Mouse (Mus musculus) intestine, embryonic 15.5 days (tissue): ENCODE results near the gene Nudt16l1. TPM values are rescaled to one million over a fixed set of nuclear protein-coding genes. Genes with fewer than 3 reads are reported as not detected.

Experiments used
- ATAC-seq: fragments of 200-750 bp; cut with Nextera tagmentation; 2 replicates; pipeline ENCODE4 v1.8.0; 2017; ENCODE audit warnings: moderate TSS enrichment, moderate library complexity
- H3K27ac ChIP-seq: fragments of 300-500 bp; sonication (generic); 2 replicates; pipeline ENCODE4 v1.5.1; 2015; ENCODE audit warnings: mild to moderate bottlenecking, inconsistent platforms
- H3K27me3 ChIP-seq: fragments of 300-500 bp; sonication (generic); replicated peaks from 2 replicates; pipeline ENCODE4 v1.6.1; 2015; ENCODE audit warnings: inconsistent platforms
- H3K36me3 ChIP-seq: fragments of 300-500 bp; sonication (generic); 2 replicates; pipeline ENCODE4 v1.6.1; 2015; ENCODE audit warnings: inconsistent platforms
- H3K4me1 ChIP-seq: fragments of 300-500 bp; sonication (generic); replicated peaks from 2 replicates; pipeline ENCODE4 v1.6.1; 2015; ENCODE audit warnings: inconsistent platforms
- H3K4me2 ChIP-seq: fragments of 300-500 bp; sonication (generic); replicated peaks from 2 replicates; pipeline ENCODE4 v1.6.1; 2015; ENCODE audit warnings: mild to moderate bottlenecking, inconsistent platforms
- H3K4me3 ChIP-seq: fragments of 300-500 bp; sonication (generic); replicated peaks from 2 replicates; pipeline ENCODE4 v1.5.1; 2015; ENCODE audit warnings: inconsistent platforms
- H3K9ac ChIP-seq: fragments of 300-500 bp; sonication (generic); 2 replicates; pipeline ENCODE4 v1.6.1; 2015; ENCODE audit warnings: inconsistent platforms
- H3K9me3 ChIP-seq: fragments of 300-500 bp; sonication (generic); 2 replicates; pipeline ENCODE4 v1.6.1; 2016; ENCODE audit warnings: inconsistent platforms
- WGBS: fragments of 180-500 bp; shearing (Covaris S2); methylation state at CpG from one replicate; pipeline ENCODE4 v1.1.7; 2015; 5-methylcytosine and 5-hydroxymethylcytosine counted together
- polyA plus RNA-seq: library from polyadenylated mRNA; unstranded; fragments of >200 nt; fragmentation: Nextera tagmentation; extraction: Ambion mirVana; gene quantifications from 2 replicates; pipeline ENCODE4 v1.2.1, GENCODE M21; 2015

Gene Nudt16l1
- polyA plus RNA-seq, 1 experiment from 2014 or later: 128 TPM

DNA sequence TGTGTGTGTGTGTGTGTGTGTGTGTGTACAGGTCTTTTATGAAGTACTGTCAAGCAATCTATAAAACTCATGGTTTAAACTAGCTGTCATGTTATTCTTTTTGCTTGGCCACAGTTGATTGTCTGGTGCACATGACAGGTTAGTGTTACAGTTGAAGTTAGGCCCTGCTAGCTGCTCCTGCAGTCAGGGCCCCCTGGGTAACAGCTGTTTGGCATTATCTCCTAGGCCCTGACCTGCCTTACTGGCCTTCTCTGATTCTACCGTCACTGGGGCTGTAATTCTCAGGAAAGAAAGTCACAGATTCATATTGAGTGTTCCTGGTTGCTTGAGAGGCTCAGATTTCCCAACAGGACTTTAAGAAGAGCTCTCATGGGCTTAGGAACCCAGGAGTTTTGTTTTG, 33.0 kb upstream of the Nudt16l1 start:
- Histone ChIP-seq H3K27ac (no peak overlapping the region), H3K36me3 (peaks cover 7% of the 10 kb centered on the region), H3K4me2 (no peak overlapping the region), H3K4me1 (peaks cover 18% of the 10 kb centered on the region), H3K4me3 (no peak overlapping the region), H3K27me3 (no peaks in the 10 kb centered on the region), H3K9ac (no peak overlapping the region), H3K9me3 (no peaks in the 10 kb centered on the region)
- no peak for ATAC-seq
- WGBS: 36% methylated on average over 1 of the region's 1 CpGs

DNA sequence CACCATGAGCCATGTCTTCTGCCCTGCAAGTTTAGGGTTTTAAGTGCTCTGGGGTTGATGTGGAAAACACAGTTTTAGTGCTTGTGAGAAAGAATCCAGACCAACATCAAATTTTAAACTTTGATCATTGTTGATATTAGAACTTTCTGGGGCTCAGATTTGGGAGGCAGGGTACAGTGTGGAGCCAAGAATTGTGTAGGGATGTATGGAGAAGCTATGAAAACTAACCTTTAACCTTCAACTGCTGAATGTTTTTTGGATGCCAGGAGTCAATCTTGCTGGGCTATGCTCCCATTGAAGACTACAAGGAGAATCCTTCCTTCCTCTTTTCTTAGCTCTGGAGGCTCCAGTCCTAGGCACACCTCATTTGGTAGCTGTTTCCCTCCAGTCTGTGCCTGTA, 32.0 kb upstream of the Nudt16l1 start:
- Histone ChIP-seq H3K9ac (no peak overlapping the region), H3K27ac (no peak overlapping the region), H3K27me3 (no peaks in the 10 kb centered on the region), H3K9me3 (no peaks in the 10 kb centered on the region), H3K4me2 (no peak overlapping the region), H3K36me3 (peaks cover 15% of the 10 kb centered on the region), H3K4me3 (no peak overlapping the region), H3K4me1 (peaks cover 15% of the 10 kb centered on the region)
- ATAC-seq: no peak

DNA sequence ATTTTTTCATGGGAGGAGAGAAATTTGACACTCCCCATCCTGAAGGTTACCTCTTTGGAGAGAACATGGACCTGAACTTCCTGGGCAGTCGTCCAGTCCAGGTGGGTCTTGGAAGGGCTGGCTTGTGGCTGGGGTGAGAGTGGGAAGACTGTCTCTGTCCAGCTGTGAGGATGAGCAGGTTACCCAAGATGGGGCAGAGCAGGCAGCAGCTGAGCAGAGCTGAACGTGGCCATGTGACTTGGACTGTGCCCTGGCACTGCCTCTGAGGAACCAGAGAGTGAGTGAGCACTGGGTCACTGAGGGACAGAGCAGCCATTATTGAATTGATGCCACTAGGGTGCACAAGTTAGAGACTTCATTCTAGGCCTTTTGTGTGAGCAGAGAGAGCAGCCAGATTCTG, 31.2 kb upstream of the Nudt16l1 start:
- Histone ChIP-seq H3K4me3 (no peak overlapping the region), H3K9me3 (no peaks in the 10 kb centered on the region), H3K36me3 (peaks cover 21% of the 10 kb centered on the region), H3K4me2 (no peak overlapping the region), H3K9ac (no peak overlapping the region), H3K4me1 (peaks cover 15% of the 10 kb centered on the region), H3K27me3 (no peaks in the 10 kb centered on the region), H3K27ac (no peak overlapping the region)
- ATAC-seq: no peak
- WGBS: 69% methylated on average over 2 of the region's 2 CpGs

DNA sequence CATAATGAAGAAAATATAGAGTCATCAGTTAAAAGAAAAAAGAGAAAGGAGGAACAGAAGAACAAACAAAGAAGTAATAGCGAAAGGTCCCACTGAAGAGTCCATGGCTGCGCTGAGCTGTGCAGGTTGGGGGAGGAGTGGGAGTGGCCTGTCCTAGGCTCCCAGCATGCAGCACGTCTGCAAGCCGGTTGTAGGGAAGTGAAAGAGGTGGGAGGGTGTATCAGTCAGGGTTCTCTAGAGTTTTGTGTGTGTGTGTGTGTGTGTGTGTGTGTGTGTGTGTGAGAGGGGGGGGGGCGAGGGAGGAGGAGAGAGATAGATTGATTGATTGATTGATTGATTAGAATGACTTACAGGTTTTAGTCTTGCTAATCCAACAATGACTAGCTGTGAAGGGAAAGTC, 30.6 kb upstream of the Nudt16l1 start:
- Histone ChIP-seq H3K36me3 (peaks cover 21% of the 10 kb centered on the region), H3K27me3 (no peaks in the 10 kb centered on the region), H3K9me3 (no peaks in the 10 kb centered on the region), H3K27ac (no peak overlapping the region), H3K4me1 (peaks cover 11% of the 10 kb centered on the region), H3K4me3 (no peak overlapping the region), H3K9ac (no peak overlapping the region), H3K4me2 (no peak overlapping the region)
- ATAC-seq: no peak
- WGBS: 57% methylated on average over 5 of the region's 5 CpGs

DNA sequence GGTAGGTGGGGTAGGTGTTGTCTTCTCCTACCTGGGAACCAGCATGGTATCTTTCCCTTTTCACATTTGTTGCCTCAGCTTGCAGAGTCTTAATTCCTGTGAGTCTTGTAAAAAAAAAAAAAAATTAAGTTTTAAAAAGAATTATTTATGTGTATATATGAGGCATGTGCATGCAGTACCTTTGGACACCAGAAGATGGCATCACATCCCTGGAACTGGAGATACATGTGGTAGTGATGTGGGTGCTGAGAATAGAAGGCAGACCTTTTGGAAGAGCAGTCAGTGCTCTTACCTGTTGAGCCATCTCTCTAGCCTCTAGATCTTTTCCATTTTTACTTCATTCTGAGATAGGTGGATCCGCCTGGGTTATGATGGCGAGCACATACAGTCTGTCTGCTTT, 28.8 kb upstream of the Nudt16l1 start:
- peaks cover 26% of the 10 kb centered on the region for H3K36me3 ChIP-seq
- no peaks in the 10 kb centered on the region for H3K27me3 ChIP-seq
- no peak overlapping the region for H3K4me2 ChIP-seq
- no peak overlapping the region for H3K27ac ChIP-seq
- ATAC-seq: no peak
- H3K4me3 ChIP-seq: no peak overlapping the region
- 100% methylated on average over 2 of the region's 2 CpGs for WGBS
- H3K9me3 ChIP-seq: no peaks in the 10 kb centered on the region
- no peak overlapping the region for H3K9ac ChIP-seq
- peaks cover 7% of the 10 kb centered on the region for H3K4me1 ChIP-seq

DNA sequence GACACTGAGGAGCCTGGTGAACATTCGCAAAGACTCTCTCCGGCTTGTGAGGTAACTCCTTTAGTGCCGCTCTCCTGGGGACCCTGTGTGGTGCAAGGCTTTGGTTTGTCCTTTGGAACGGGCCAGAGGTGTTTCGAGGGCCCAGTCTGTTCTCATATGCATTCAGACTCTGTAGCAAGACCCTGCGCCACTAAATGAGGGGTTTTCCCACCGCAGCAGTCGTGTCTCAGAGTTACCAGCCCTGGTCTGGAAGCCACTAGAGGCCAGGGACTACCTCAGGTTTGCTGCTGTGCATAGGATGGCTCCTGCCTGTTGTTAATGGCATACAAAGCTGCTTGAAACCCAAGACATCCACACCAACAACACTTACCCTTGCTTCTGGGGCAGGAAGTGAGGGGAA, 27.8 kb upstream of the Nudt16l1 start:
- no peak overlapping the region for H3K4me3 ChIP-seq
- no peak overlapping the region for H3K4me2 ChIP-seq
- ATAC-seq: no peak
- WGBS: 93% methylated on average over 8 of the region's 8 CpGs
- no peaks in the 10 kb centered on the region for H3K27me3 ChIP-seq
- no peak overlapping the region for H3K9ac ChIP-seq
- H3K4me1 ChIP-seq: peaks cover 4% of the 10 kb centered on the region; the same call in 1 of the 2 replicates
- peaks cover 32% of the 10 kb centered on the region for H3K36me3 ChIP-seq
- H3K9me3 ChIP-seq: no peaks in the 10 kb centered on the region
- no peak overlapping the region for H3K27ac ChIP-seq

DNA sequence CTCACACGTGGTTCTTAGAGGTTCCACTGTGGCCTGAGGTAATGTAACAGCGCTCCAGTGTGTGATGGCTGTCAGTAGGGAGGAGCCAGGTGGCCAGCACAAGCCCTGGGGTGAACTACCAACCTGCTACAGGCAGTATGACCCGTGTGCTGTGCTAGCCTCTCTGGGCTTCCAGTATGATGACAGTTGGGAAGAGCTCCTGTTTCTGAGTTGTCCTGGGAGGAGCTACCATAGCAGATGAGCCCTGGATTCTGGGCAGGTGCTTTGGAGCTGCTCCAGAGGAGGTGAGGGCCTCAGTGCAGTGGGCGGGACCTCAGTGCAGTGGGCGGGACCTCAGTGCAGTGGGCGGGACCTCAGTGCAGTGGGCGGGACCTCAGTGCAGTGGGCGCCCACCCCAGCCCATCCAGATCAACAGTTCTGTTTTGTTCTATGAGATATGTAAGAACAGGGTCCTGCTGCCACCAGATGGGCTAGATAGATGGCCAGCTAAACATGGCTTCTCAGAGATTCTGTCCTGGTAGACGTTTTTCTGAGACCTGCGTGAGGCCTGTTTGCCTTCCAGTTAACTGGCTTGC, 26.4 kb upstream of the Nudt16l1 start:
- no peak overlapping the region for H3K9ac ChIP-seq
- WGBS: 80% methylated on average over 10 of the region's 10 CpGs
- no peaks in the 10 kb centered on the region for H3K27me3 ChIP-seq
- peaks cover 36% of the 10 kb centered on the region for H3K36me3 ChIP-seq
- 0 out of 2 replicates have a peak overlapping the region, but pooled peaks have one; percentile 36 for H3K27ac ChIP-seq
- H3K4me3 ChIP-seq: no peak overlapping the region
- no peak overlapping the region for H3K4me2 ChIP-seq
- no peak for ATAC-seq
- no peaks in the 10 kb centered on the region for H3K9me3 ChIP-seq
- peaks cover 4% of the 10 kb centered on the region; the same call in 1 of the 2 replicates for H3K4me1 ChIP-seq

DNA sequence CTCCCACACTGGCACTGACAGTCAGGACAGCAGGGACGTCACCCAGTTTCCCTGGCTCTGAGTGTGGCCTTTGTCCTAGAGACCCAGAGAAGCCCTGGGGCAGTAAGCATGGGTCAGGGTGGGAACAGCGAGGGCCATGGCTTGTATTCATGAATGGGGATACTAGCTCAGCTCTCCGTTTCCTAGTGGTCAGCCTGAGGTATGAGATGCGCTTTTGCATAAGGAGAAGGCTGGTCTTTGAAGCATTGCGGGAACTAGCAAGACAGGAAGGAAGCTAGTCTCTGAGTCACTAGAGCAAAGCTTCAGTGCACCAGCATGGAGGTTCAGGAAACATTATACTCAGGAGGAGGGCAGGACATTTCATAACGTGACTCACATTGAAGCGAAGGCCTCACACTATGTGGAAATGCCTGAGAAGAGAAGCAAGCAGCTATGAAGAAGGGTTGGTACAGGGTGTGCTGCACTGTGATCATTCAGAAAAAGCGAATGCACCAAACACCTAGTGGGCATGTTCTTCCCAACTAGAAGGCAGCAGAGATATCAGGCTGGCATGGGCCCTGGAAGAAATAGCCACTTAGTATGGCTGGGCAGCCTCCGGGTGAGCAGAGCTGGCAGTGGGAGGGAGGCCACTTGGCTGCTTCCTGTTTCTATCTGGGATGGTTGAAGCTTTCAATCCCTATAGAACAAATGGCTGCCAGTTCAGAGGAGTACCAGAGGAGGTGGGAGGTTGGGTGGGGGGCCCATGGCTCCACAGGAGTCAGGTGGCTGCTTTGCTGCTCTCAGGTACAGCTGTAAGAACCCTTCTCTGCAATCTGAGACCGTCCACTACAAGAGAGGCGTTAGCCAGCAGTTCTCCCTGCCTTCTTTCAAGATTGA, 25.4 kb upstream of the Nudt16l1 start:
- peak; percentile 54 for ATAC-seq
- H3K27me3 ChIP-seq: no peaks in the 10 kb centered on the region
- 71% methylated on average over 11 of the region's 11 CpGs for WGBS
- H3K4me3 ChIP-seq: no peak overlapping the region
- H3K4me2 ChIP-seq: no peak overlapping the region
- H3K36me3 ChIP-seq: peaks cover 36% of the 10 kb centered on the region
- H3K27ac ChIP-seq: peak overlapping the region; percentile 36; the same call in 1 of the 2 replicates
- H3K9me3 ChIP-seq: no peaks in the 10 kb centered on the region
- no peak overlapping the region for H3K9ac ChIP-seq
- peaks cover 4% of the 10 kb centered on the region; the same call in 1 of the 2 replicates for H3K4me1 ChIP-seq

DNA sequence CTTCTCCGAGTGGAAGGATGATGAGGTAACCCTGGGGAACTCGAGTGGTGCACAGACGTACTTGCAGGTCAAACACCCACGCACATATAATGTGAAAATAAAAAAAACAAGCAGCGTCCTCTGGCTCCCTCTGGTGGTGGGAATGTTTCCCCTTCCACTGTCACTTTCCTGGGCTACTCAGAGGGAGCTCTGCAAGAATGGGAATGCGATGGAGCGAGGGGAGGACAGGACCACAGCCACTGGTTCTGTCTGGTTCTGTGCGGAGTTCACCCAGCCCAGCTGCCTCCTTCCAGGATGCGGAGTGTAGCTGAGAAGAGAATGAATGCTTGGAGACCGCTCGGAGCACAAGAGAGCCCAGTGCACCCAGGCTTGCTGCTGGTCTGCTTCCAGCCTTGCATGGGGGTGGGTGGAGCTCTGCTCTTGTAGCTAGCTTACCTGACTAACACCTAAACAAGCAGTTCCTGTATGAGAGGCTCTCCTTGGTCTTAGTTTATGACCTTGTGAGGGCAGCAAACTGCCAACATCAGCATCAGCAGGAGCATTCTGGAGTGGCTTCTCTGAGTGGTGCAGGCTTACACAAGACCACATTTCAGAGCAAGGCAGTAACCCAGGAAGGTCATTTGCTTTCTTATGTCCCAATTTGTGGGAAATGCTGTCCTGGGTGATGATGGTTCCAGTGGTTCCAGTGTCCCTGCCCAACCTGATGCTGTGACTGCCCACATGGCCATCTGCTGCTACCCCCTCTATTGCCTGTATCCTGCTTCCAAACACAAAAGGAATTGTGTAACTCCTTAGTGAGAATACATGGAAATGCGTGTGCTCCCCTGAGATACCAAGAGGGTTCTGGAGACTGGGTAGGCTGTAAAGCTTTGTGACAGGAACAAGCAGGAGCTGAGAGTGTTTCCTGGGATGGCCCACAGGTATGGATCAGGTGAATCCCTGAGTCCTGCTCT, 24.5 kb upstream of the Nudt16l1 start:
- no peak overlapping the region for H3K9ac ChIP-seq
- peaks cover 36% of the 10 kb centered on the region for H3K36me3 ChIP-seq
- H3K4me2 ChIP-seq: no peak overlapping the region
- H3K4me1 ChIP-seq: peaks cover 4% of the 10 kb centered on the region; the same call in 1 of the 2 replicates
- no peaks in the 10 kb centered on the region for H3K27me3 ChIP-seq
- H3K27ac ChIP-seq: peak overlapping the region; percentile 36; the same call in 1 of the 2 replicates
- 35% methylated on average over 12 of the region's 12 CpGs for WGBS
- no peaks in the 10 kb centered on the region for H3K9me3 ChIP-seq
- peak; percentile 72 for ATAC-seq
- no peak overlapping the region for H3K4me3 ChIP-seq

DNA sequence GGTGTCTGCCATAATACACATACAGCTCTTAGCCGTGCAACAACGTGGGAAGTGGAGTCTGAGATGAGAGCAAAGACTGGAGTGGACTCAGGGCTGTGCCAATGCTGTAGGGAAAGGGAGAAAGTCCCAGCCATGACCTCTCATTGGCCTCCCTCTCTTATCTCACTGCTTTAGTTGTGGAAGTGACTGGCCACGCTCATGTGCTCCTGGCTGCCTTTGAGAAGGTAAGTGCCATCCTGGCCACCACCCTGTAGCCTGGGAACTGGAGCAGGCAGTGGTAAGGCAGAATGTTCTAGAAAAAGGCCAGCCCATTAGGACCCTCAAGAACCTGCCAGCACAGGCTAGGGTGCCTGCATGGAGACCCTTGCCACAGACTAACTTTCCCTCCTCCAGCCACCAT, 22.6 kb upstream of the Nudt16l1 start:
- Histone ChIP-seq H3K9ac (no peak overlapping the region), H3K4me1 (peaks cover 4% of the 10 kb centered on the region; the same call in 1 of the 2 replicates), H3K36me3 (peaks cover 30% of the 10 kb centered on the region), H3K27ac (no peak overlapping the region), H3K27me3 (no peaks in the 10 kb centered on the region), H3K4me2 (no peak overlapping the region), H3K4me3 (no peak overlapping the region), H3K9me3 (no peaks in the 10 kb centered on the region)
- no peak for ATAC-seq
- WGBS: 86% methylated on average over 3 of the region's 3 CpGs

DNA sequence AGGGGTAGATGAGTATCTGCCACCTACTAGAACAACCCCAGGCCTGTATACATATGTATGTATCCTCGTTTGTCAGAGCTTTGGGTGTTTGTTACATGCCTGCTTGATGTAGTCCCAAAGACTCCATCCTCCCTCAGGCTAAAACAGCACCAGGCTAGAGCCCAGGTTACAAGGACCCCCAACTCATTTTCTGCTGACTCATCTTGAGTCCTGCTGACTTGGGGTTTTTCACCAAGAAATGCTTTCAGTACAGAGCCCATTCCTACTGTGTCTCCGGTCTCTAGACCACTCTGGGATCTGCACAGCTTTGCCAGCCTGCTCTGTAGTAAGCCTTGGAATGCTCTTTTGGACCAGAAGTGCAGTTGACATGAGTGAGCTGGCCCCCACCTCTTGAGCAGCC, 22.0 kb upstream of the Nudt16l1 start:
- H3K4me1 ChIP-seq: peaks cover 4% of the 10 kb centered on the region; the same call in 1 of the 2 replicates
- no peaks in the 10 kb centered on the region for H3K27me3 ChIP-seq
- H3K9ac ChIP-seq: no peak overlapping the region
- H3K4me3 ChIP-seq: no peak overlapping the region
- no peak overlapping the region for H3K27ac ChIP-seq
- 88% methylated on average over 2 of the region's 2 CpGs for whole genome bisulfite sequencing
- no peak for ATAC-seq
- H3K4me2 ChIP-seq: no peak overlapping the region
- no peaks in the 10 kb centered on the region for H3K9me3 ChIP-seq
- H3K36me3 ChIP-seq: peaks cover 24% of the 10 kb centered on the region

DNA sequence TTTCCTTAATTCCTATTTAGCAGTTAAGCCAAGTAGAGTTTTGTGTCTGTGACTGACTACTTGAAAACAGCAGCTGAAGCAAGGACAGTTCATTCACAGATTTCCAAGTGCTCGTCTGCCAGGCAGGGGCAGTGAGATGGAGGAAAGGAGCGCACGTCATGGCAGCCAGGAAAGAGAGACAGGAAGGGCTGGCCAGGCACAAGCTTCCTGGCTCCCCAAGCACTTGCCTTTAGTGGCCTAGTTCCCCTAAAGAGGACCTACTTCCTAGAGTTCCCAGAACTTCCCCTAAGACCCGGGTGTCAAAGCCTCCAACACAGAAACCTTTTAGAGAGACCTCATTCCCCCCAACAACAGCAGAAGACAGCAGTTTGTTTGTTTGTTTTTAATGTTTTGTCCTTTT, 18.0 kb upstream of the Nudt16l1 start:
- ATAC-seq: no peak
- H3K36me3 ChIP-seq: peaks cover 25% of the 10 kb centered on the region
- H3K9me3 ChIP-seq: no peaks in the 10 kb centered on the region
- 71% methylated on average over 4 of the region's 4 CpGs for WGBS
- H3K4me1 ChIP-seq: no peaks in the 10 kb centered on the region
- no peak overlapping the region for H3K4me3 ChIP-seq
- H3K9ac ChIP-seq: no peak overlapping the region
- H3K27ac ChIP-seq: no peak overlapping the region
- no peak overlapping the region for H3K4me2 ChIP-seq
- H3K27me3 ChIP-seq: no peaks in the 10 kb centered on the region
